Mouse (Mus musculus) E14TG2a.4 (cell line): ENCODE measurements at regions not wholly inside any gene's neighbourhood (a gene's known extent, or its start where the extent isn't known, plus 50 kb on each side); places are given as distances from the start of the nearest gene placed in this dataset.
A peak's percentile ranks its signal among the peaks of the same experiment; 100 is the strongest.

ENCODE experiments used
- H3K27me3 ChIP-seq: 2 replicates; pipeline ENCODE4 v1.6.1; 2014; ENCODE audit warnings: low read length, control low read depth; ENCODE audit not compliant: insufficient read depth
- H3K36me3 ChIP-seq: 2 replicates; pipeline ENCODE4 v1.6.1; 2014; ENCODE audit warnings: low read length, control low read depth; ENCODE audit not compliant: insufficient read depth
- H3K4me1 ChIP-seq: replicated peaks from 2 replicates; pipeline ENCODE4 v1.6.1; 2014; ENCODE audit warnings: low read depth, low read length, control low read depth
- H3K4me3 ChIP-seq: replicated peaks from 2 replicates; pipeline ENCODE4 v1.5.1; 2014; ENCODE audit warnings: mild to moderate bottlenecking, low read length
- H3K9me3 ChIP-seq: 2 replicates; pipeline ENCODE4 v1.6.1; 2014; ENCODE audit warnings: low read length, control low read depth
- CTCF ChIP-seq: conservative IDR thresholded peaks from 2 replicates; pipeline ENCODE4 v1.5.1; 2014; ENCODE audit warnings: low read length
- NANOG ChIP-seq: IDR thresholded peaks from 2 replicates; pipeline ENCODE4 v1.6.1; 2014; ENCODE audit warnings: borderline replicate concordance, low read length, mixed read lengths
- POU5F1 ChIP-seq: IDR thresholded peaks from 2 replicates; pipeline ENCODE4 v1.6.1; 2014; ENCODE audit warnings: low read length, borderline replicate concordance

DNA sequence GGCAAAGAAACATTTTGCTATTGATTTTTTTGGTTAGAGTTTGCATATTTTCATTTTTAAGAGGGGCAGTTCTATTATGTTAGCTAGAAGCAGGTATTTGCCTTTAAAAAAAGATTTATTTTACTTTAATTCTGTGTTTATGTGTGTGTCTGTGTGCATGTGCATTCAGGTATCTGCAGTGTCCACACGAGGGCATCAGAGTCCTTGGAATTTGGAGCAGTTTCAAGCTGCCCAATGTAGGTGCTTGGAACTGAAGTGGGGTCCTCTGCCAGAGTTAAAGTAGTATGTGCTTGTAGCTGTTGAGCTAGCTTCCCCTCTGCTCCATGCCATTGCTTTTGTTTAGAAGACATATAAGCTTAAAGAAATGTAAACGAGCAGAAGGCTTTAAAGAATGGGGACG is 89.1 kb downstream of the 9330182O14Rik start:
- Histone ChIP-seq H3K4me1 (peaks cover 6% of the 10 kb centered on the region; the same call in 1 of the 2 replicates), H3K9me3 (no peaks in the 10 kb centered on the region), H3K36me3 (no peaks in the 10 kb centered on the region), H3K27me3 (no peaks in the 10 kb centered on the region), H3K4me3 (no peak overlapping the region)
- TF ChIP-seq NANOG, result no peak
- peak; percentile 29 for TF ChIP-seq CTCF

DNA sequence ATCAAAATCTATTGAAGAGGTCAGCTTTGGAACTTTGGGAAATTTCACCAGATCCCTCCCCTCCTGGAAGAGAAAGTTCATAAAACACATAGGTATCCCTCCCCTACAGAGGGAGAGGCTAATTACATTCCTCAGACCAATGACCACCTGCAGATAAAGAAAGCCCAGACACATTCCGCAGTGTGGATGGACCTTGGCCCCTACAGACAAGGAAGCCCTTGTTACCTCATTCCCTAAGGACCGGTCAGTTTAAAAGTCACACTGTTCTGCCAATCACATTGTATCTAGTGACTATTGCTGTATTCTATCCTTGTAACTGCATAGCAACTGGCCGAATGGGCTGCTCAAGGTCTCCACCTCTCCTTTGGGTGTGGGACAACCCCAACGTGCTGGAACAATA is 107.6 kb downstream of the 9330182O14Rik start:
- no peak for TF ChIP-seq POU5F1
- TF ChIP-seq NANOG, result no peak
- TF ChIP-seq CTCF, result no peak
- H3K9me3 ChIP-seq, result peaks cover 2% of the 10 kb centered on the region; the same call in 1 of the 2 replicates
- H3K36me3 ChIP-seq, result no peaks in the 10 kb centered on the region
- no peak overlapping the region for H3K4me3 ChIP-seq
- H3K27me3 ChIP-seq, result no peaks in the 10 kb centered on the region
- peaks cover 6% of the 10 kb centered on the region; the same call in 1 of the 2 replicates for H3K4me1 ChIP-seq

DNA sequence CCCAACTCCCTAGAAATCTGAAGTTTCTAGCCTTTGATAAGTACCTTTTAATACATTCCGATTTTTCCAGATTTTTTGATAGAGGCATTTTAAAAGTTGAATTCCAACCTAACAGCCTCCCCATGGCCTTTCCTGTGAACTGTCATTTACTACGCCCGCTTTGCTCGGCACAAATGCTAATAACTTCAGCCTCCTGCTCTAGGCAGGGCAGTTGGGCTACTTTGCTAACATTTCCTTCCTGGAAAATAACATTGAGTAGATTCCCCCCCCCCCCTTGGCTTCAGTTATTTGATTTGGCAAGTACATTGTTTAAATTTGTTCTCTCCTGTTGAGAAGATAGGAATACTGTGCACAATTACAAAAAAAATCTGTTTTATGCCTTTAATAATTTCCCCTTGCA is 114.8 kb downstream of the 9330182O14Rik start:
- H3K27me3 ChIP-seq, result no peaks in the 10 kb centered on the region
- no peaks in the 10 kb centered on the region for H3K4me1 ChIP-seq
- H3K4me3 ChIP-seq, result no peak overlapping the region
- no peak for TF ChIP-seq POU5F1
- no peak for TF ChIP-seq NANOG
- no peak for TF ChIP-seq CTCF
- no peaks in the 10 kb centered on the region for H3K36me3 ChIP-seq
- peaks cover 8% of the 10 kb centered on the region; the same call in 1 of the 2 replicates for H3K9me3 ChIP-seq

DNA sequence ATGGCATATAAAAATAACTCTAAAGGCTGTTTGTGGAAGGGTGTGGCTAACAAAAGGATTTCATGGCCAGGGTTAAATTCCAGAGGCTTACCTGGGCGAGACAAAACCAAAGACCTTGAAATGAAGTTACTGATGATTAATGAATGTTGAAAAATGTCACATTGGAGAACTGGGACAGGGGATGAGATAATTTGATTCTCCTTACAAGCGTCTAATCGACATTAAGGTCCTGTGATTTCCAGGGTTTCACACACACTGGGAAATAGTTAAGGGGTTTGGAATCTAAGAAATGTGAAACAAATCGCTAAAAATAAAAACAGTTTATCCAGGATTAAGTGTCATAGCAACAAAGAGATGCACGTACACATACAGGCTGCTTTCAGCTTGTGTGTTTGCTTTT is 125.3 kb downstream of the 9330182O14Rik start:
- Histone ChIP-seq H3K4me3 (no peak overlapping the region), H3K9me3 (no peaks in the 10 kb centered on the region), H3K27me3 (no peaks in the 10 kb centered on the region), H3K36me3 (no peaks in the 10 kb centered on the region), H3K4me1 (no peaks in the 10 kb centered on the region)
- TF ChIP-seq POU5F1, result no peak
- TF ChIP-seq CTCF, result no peak
- TF ChIP-seq NANOG, result no peak

DNA sequence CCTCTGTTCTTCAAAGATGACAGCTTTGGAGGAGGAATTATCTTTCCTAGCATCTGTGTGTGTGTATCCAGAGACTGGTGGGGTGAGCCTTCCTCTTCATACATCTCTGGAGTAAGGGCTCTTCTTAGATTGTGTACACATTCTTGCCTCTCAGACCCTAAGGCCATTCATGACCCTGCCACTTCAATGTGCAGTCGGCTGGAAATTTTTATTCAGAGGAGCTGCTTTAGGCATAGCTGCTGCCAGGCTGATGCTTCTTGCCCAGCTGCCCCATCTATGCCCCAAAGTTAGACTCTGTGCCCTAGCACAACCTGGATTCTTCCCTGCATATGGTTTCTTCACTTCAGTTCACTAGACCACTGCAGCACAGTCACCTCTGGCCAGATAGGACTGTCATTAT is 144.9 kb downstream of the 9330182O14Rik start:
- H3K4me3 ChIP-seq, result no peak overlapping the region
- no peaks in the 10 kb centered on the region for H3K36me3 ChIP-seq
- no peaks in the 10 kb centered on the region for H3K4me1 ChIP-seq
- no peaks in the 10 kb centered on the region for H3K27me3 ChIP-seq
- TF ChIP-seq POU5F1, result no peak
- TF ChIP-seq CTCF, result no peak
- TF ChIP-seq NANOG, result no peak
- peaks cover 16% of the 10 kb centered on the region for H3K9me3 ChIP-seq

DNA sequence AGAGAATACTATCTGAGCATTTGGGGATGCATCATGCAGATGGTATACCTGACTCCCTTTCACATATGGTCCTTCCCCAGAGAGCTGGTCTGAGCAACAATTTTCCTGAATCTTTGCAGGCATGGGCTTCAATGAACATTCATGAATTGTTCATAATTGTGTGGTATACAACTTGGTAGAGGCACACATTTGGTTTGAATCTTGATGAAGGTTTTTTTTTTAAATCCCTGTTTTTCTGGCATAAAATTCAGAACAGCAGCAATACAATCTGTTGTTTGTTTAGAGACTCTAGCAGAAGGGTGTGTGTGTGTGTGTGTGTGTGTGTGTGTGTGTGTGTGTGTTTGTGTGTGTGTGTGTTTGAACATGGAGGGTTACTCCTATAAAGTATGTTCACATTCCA is 146.4 kb downstream of the 9330182O14Rik start:
- Histone ChIP-seq H3K4me1 (no peaks in the 10 kb centered on the region), H3K27me3 (no peaks in the 10 kb centered on the region), H3K36me3 (no peaks in the 10 kb centered on the region), H3K4me3 (no peak overlapping the region), H3K9me3 (peaks cover 15% of the 10 kb centered on the region)
- TF ChIP-seq NANOG (no peak), POU5F1 (no peak), CTCF (no peak)

DNA sequence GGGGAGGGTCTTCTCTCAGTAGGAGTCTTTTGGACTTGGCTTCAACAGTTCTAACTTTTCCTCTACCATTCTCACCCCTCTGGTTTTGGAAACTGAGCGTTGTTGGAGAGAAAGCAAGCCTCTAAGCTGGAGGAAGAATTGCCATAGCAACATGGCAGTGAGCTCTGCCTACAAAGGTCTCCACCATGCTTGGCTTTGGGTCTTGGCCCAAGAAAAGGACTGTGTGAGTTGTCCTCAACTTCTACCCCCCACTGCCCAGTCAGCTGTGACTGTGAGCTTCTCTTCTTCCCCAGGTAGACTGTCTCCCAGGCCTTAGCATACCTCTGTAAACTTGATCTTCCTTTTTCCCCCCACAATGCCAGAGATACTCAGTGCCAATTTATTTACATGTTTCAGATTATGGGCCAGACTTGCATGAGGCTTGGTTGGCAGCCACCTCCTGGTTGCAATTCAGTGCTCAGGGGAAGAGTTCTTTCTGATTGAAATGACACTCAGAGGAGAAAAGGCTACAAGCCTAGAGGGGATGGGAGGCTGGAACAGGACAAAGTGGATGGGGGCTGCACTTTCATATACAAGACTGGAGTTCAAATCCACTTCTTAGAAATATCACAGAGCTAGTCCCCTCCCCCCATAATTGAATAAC is 147.0 kb downstream of the 9330182O14Rik start:
- no peaks in the 10 kb centered on the region for H3K27me3 ChIP-seq
- TF ChIP-seq NANOG, result no peak
- TF ChIP-seq CTCF, result no peak
- H3K4me1 ChIP-seq, result no peaks in the 10 kb centered on the region
- H3K36me3 ChIP-seq, result no peaks in the 10 kb centered on the region
- H3K4me3 ChIP-seq, result no peak overlapping the region
- H3K9me3 ChIP-seq, result peaks cover 20% of the 10 kb centered on the region

DNA sequence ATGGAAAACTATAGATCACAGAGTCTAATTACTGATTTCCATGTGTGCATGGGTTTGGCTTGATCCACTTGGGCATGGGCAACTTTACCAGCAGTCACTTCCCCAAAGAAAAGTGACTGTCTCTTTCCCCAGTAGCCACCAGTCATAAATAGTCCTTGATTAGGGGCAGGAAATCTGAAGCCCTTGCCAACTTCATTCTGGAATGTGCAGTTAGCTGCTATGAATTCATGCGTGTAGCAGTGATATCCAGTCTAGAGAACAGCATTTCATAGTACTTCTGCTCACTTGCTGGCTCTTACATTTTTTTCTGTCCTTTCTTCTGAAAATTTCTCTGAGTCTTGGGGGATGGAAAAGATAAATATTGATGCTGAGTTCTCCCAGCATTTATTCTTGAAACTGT is 157.4 kb downstream of the 9330182O14Rik start:
- no peaks in the 10 kb centered on the region for H3K36me3 ChIP-seq
- H3K4me1 ChIP-seq, result no peaks in the 10 kb centered on the region
- H3K4me3 ChIP-seq, result no peak overlapping the region
- no peaks in the 10 kb centered on the region for H3K9me3 ChIP-seq
- no peak for TF ChIP-seq NANOG
- no peaks in the 10 kb centered on the region for H3K27me3 ChIP-seq

DNA sequence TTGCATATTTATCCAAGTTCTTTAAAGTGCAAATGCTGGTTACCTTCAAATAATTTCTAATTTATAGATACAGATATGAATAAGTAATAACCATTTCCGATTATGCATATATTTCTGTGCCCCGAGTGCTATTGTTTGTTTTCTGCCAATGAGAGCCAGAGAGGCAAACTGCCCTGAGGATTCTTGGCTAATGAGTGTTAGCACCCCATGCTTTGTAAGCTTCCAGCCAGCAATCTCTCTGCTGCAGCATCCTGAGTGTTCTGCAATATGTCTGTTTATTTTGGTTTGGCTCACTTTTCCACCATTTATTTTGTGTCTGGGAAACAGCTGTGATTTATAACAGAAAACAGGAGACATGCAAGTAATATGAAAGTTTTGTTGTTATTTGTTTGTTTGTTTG is 178.1 kb downstream of the 9330182O14Rik start:
- Histone ChIP-seq H3K9me3 (no peaks in the 10 kb centered on the region), H3K36me3 (no peaks in the 10 kb centered on the region), H3K4me3 (no peak overlapping the region), H3K4me1 (no peaks in the 10 kb centered on the region), H3K27me3 (no peaks in the 10 kb centered on the region)
- TF ChIP-seq POU5F1 (no peak), CTCF (no peak), NANOG (no peak)
